Mouse (Mus musculus) ES-E14 (cell line): ENCODE measurements around the gene Gm11563. TPM values are rescaled to one million over a fixed set of nuclear protein-coding genes. Genes with fewer than 3 reads are reported as not detected.
"Not testable (repeated sequence)": the region's sequence is repeated elsewhere in the genome, so short reads cannot be mapped to it uniquely, and the experiment has no call there.

Experiments used
- DNase-seq: peaks from one replicate; pipeline ENCODE4 v3.0.0-alpha.2; 2013; ENCODE audit warnings: low read depth, low spot score
- H3K27ac ChIP-seq: 2 replicates; pipeline ENCODE4 v1.5.1; 2012; ENCODE audit warnings: low read depth, mild to moderate bottlenecking, low read length, moderate library complexity, mixed read lengths; ENCODE audit not compliant: poor library complexity, insufficient read depth, severe bottlenecking
- H3K36me3 ChIP-seq: 2 replicates; pipeline ENCODE4 v1.6.1; 2012; ENCODE audit warnings: mild to moderate bottlenecking, low read length, moderate library complexity, mixed read lengths; ENCODE audit not compliant: control insufficient read depth, poor library complexity, insufficient read depth, severe bottlenecking
- H3K4me1 ChIP-seq, 2 experiments: fragments of 150-350 bp in 1 of 2; sonication (generic) in 1 of 2; 2 replicates each; pipeline ENCODE4 v1.6.1; 2012; ENCODE audit warnings: low read length in 2 of 2, mild to moderate bottlenecking in 1 of 2, mixed read lengths in 1 of 2; ENCODE audit not compliant: control insufficient read depth in 2 of 2, insufficient read depth in 2 of 2, poor library complexity in 1 of 2
- H3K4me3 ChIP-seq, 2 experiments: fragments of 150-350 bp in 1 of 2; sonication (generic) in 1 of 2; 2 replicates each; pipeline ENCODE4 v1.5.1; 2012; ENCODE audit warnings: low read length in 2 of 2, low read depth in 1 of 2, mild to moderate bottlenecking in 1 of 2, mixed read lengths in 1 of 2; ENCODE audit not compliant: insufficient read depth in 1 of 2, poor library complexity in 1 of 2, severe bottlenecking in 1 of 2
- H3K9ac ChIP-seq: 2 replicates; pipeline ENCODE4 v1.6.1; 2012; ENCODE audit warnings: low read depth, mild to moderate bottlenecking, low read length, mixed read lengths; ENCODE audit not compliant: poor library complexity, insufficient read depth, severe bottlenecking
- H3K9me3 ChIP-seq: fragments of 150-350 bp; sonication (generic); 2 replicates; pipeline ENCODE4 v1.6.1; 2012; ENCODE audit warnings: low read depth, mild to moderate bottlenecking, low read length; ENCODE audit not compliant: control insufficient read depth, insufficient read depth
- CHD2 ChIP-seq: IDR thresholded peaks from 2 replicates; pipeline ENCODE4 v1.6.1; 2014; ENCODE audit warnings: mild to moderate bottlenecking, low read depth, low read length, inconsistent platforms
- HCFC1 ChIP-seq: IDR thresholded peaks from 2 replicates; pipeline ENCODE4 v1.6.1; 2012; ENCODE audit warnings: low read length, inconsistent platforms, borderline replicate concordance; ENCODE audit not compliant: insufficient read depth
- MAFK ChIP-seq: IDR thresholded peaks from 2 replicates; pipeline ENCODE4 v1.6.1; 2014; ENCODE audit warnings: mild to moderate bottlenecking, low read depth, low read length, inconsistent platforms; ENCODE audit not compliant: insufficient read depth
- ZC3H11A ChIP-seq: IDR thresholded peaks from 2 replicates; pipeline ENCODE4 v1.6.1; 2012; ENCODE audit warnings: low read depth, mild to moderate bottlenecking, inconsistent platforms, low read length, borderline replicate concordance
- ZNF384 ChIP-seq: IDR thresholded peaks from 2 replicates; pipeline ENCODE4 v1.6.1; 2012; ENCODE audit warnings: low read depth, low read length, inconsistent platforms
- in situ Hi-C, 2 experiments: fragments of 600-800 bp; cut with MboI; formaldehyde crosslinking; loops; one replicate each; pipeline ENCODE4 v1.15.1; 2025; ENCODE audit warnings: low sequenced_read_pairs in 2 of 2, inconsistent platforms in 1 of 2; ENCODE audit not compliant: unreplicated experiment in 2 of 2
- total RNA-seq: library from RNA; depleted of rRNA; stranded (reverse); fragments of 300-350 nt; gene quantifications from 2 replicates; pipeline ENCODE4 v1.2.3, GENCODE M21; 2012

Gene Gm11563
- total RNA-seq, 1 experiment: not detected

DNA sequence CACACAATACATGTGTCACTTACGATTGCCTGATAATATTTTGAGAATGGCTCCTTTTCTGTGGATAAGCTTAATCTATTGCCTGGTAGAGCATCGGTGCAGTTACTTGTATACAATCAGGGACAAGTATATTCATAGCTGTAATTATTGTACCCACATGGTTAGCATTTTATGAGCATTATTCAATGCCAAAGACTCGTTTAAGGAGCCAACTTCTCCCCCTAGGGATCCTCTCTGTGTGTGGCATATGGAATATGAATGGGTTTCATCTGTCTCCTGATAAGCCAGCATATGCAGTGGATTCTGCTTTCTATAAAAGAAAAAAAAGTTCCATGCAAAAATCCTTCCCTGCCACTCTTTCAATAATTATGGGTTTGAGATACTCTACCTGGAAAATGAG is 14.4 kb downstream of the Gm11563 start:
- in situ Hi-C loops: no loop called here
- H3K36me3 ChIP-seq: no peaks in the 10 kb centered on the region
- TF ChIP-seq ZNF384 (no peak), ZC3H11A (no peak), CHD2 (no peak), MAFK (no peak), HCFC1 (no peak)
- DNase-seq: no peak
- H3K9ac ChIP-seq: no peak overlapping the region
- no peaks in the 10 kb centered on the region for H3K4me1 ChIP-seq
- no peak overlapping the region for H3K27ac ChIP-seq
- no peak overlapping the region for H3K4me3 ChIP-seq
- no peaks in the 10 kb centered on the region for H3K9me3 ChIP-seq

GRCm38 (mm10) chr11:99643635-99644139 is 15.1 kb downstream of the Gm11563 start, which contains the start of gene Krtap4-7:
Gene Krtap4-7, minus strand, starts transcription at chr11:99644089.
- H3K36me3 ChIP-seq, H3K27ac ChIP-seq, H3K4me1 ChIP-seq, H3K9ac ChIP-seq, DNase-seq, H3K4me3 ChIP-seq, H3K9me3 ChIP-seq, in situ Hi-C loops: not testable (repeated sequence)

DNA sequence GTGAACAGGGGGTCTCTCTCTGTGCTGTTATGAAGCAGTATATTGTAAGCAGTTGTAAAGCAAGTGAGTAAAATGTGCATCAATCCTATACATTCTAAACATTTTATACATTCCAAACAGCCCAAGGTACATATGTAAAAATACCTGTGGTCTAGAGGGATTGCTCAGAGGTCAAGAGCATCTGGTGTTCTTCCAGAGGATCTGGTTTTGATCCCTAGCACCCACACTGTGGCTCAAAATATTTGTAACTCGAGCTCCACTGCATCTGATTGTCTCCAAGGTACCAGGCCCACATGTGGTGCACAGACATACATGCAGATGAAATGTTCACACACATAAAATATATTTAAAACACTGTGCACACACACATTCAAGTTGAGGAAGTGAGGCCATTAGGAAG is 17.8 kb downstream of the Gm11563 start:
- no peaks in the 10 kb centered on the region for H3K36me3 ChIP-seq
- in situ Hi-C loops: no loop called here
- no peaks in the 10 kb centered on the region for H3K9me3 ChIP-seq
- no peak overlapping the region for H3K9ac ChIP-seq
- H3K4me3 ChIP-seq: no peak overlapping the region
- DNase-seq: no peak
- TF ChIP-seq HCFC1 (no peak), ZC3H11A (no peak), CHD2 (no peak), MAFK (no peak), ZNF384 (no peak)
- no peaks in the 10 kb centered on the region for H3K4me1 ChIP-seq
- no peak overlapping the region for H3K27ac ChIP-seq

- H3K36me3 ChIP-seq: no peaks in the 10 kb centered on the region
- no peaks in the 10 kb centered on the region for H3K9me3 ChIP-seq
- H3K9ac ChIP-seq: no peak overlapping the region
- no peak for TF ChIP-seq ZC3H11A
- TF ChIP-seq MAFK: no peak
- TF ChIP-seq HCFC1: no peak
- no peak for TF ChIP-seq ZNF384
- no peak overlapping the region for H3K4me3 ChIP-seq
- no peak for DNase-seq
- H3K4me1 ChIP-seq: no peaks in the 10 kb centered on the region
- H3K27ac ChIP-seq: no peak overlapping the region
- in situ Hi-C loops: no loop called here
These were observed 21.7 kb downstream of the Gm11563 start for GRCm38 (mm10) chr11:99637086-99637485.

GRCm38 (mm10) chr11:99634653-99635134 is 24.1 kb downstream of the Gm11563 start, which contains the start of gene Krtap4-2:
Gene Krtap4-2, minus strand, starts transcription at chr11:99635084.
- Histone ChIP-seq H3K36me3 (no peaks in the 10 kb centered on the region), H3K9me3 (no peaks in the 10 kb centered on the region), H3K27ac (no peak within 1 kb of the TSS), H3K4me3 (no peak within 1 kb of the TSS), H3K9ac (no peak within 1 kb of the TSS), H3K4me1 (no peaks in the 10 kb centered on the region)
- in situ Hi-C loops: no loop called here
- no peak for DNase-seq
- TF ChIP-seq ZNF384 (no peak), CHD2 (no peak), HCFC1 (no peak), MAFK (no peak), ZC3H11A (no peak)
